Mouse (Mus musculus) layer of hippocampus, adult 9-11 months (tissue): ENCODE results near the gene Rftn1.

Source experiments
- DNase-seq: peaks from one replicate; pipeline ENCODE4 v3.0.0; 2022

Gene Rftn1

DNA sequence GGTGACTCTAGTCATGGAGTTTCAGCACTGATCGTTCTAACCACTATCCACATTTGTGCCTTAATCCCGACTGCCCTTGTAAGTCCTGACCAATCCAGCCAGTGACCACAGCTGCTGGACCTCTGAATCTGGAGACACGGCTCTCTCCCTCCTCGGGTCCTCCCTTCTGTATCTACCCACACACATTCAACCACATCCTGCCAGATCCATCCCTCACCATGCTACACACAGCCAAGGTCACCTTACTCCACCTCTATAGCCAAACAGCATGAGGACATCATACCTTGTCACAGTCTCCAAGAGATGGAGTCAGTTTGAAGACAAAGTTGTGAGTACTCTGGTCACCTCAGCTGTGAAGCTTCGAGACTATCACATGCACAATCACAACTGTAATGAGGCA, 131.1 kb downstream of the Rftn1 start:
- DNase-seq = no peak

DNA sequence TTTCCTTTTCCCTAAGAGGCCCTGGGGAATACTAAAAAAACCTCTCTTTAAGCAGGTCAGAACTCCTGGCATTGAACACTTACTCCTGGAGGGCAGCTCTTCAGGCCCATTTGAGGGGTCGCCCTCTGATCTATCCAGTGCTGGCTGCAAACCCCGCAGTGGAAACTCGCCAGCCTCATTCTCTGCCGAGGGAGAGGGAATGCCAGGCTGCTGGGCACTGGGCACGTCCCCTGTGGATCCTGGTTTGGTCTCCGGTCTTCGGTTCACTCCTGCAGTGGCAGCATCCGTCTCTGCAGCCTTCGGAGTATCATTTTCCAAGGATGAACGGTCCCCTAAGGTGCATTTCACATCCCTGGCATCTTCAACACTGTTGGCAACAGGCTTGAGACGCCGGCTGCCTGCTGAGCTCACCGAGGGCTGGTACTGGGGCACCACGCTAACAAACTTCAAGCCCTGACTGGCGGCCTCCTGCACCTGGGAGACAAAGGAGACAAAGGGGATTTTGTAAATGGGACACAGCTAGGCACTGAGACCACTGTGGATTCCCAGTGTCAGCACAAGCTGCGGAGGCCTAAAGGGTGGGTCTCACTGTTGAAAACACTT, 135.2 kb downstream of the Rftn1 start:
- no peak for DNase-seq

DNA sequence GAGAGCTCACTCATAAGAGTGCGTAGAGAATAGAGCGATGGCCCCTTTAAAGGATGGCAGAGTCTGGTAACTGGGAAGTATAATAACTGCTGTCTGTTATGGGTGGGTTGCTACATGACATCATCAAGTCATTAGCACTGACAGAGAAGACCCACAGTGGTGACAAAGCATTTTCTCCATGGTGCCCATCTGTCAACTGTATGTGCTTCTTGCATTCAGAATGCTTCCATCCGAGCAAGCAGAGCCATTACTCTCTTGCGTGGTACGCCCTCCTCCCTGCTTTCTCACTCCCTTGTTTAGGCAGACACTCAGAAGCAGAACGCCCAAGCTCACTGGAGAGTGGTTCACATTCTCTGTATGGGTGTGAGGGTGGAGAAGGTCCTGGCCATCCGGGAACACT, 135.9 kb downstream of the Rftn1 start:
- peak; percentile 77 for DNase-seq

DNA sequence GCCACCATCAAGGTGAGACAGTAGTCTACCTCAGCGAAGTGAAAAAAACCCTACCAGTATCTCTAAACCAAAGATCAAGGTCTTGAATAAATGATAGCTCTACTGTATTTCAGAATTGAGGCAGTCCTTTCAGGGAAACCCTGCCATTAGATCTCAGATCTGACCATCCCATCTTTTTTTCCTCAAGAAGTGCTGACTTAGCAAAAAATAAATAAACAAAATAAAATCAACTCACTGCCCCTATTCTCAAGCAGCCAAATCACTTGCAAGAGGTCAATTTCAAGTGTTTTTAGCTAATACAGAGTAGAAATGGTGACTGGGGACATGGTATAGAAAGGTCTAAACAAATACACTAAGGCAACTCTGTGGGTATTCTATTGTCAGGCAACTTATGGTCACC, 136.5 kb downstream of the Rftn1 start:
- DNase-seq = no peak

DNA sequence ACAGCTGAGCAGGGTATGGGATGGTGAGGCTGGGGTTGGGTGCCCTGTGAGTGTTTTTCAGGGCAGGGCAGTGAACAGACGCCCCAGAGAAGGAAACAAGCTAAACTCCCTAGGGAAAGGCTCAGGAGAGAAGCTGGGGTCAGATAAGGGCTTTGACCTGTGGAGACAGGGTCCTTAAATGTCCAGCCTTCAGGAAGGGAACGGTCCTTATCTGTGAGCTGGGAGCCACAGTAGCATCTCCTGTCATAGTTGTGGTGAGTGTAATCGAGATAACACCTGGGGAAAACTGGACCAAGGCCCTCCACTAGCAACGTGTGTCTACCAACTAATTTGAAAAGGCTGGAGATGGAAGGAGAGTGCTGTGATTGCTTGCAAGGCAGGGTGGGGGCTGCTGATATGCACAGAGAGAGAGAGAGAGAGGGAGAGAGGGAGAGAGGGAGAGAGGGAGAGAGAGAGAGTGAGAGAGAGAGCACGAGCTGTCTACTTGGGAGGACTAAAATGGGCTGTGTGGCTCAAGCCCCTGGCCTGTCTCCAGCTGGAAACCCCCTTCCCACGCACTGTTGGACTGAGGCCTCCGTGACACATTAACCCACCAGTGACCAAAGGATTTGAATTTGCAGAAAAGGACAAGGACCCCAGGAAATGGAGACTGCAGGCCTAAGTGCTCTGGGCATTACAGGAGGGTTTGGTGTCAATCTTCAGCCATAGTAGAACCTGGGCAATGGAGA, 137.6 kb downstream of the Rftn1 start:
- DNase-seq = no peak

DNA sequence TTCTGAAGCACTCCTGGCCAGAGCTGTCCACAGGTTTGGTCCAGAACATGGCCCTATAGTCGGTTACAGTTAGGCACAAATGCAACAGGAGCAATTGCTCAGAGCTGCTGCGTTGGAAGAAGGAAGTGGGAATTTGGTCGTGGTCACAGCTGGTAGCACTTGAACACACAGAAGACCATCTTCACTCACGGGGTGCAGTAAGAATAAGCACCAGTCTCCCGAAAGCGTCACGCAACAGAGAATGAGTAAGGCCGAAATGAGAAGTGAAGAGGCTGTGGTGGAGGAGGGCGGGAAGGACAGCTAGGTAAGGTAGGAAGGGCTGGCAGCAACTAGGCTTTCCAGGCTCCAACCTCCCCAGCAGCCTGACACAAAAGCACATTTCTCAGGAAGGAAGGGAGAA, 140.0 kb downstream of the Rftn1 start:
- no peak for DNase-seq

DNA sequence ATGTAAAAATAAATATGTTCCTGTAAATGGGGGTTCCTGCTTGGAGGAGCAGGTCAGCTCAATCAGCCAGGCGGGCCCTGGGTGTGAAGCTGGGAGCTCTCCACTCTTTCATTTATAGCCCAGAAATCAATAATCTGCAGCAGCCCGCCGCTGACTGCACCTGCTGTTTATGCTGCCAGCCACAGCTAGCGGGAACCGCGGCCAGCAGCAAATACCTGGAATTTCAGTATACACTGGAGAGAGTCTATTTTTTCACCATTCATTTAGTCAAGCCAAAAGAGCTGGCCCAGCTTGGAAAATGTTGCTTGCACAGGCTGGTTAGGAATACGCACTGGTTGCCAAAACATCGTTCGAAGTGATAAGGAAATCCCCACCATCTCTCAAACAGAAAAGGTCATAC, 142.3 kb downstream of the Rftn1 start:
- no peak for DNase-seq

DNA sequence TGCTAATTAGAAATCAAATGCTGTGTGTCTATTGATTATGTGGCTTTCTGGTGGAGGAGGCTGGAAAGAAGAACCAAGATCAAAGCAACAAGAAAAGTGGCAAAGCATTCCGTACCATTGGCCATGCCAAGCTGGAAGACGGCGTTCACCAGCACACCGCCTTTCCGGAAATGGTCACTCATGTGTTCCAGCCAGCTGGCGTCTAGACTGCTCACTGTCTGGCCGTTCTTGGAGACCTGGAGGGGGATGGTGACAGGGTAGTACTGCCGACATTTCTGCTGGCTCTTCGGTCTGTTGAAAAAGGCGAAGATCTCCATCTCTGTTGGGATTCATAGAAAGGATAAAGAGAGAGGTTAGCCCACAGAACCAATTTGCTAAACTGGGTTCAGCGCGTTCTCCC, 143.3 kb downstream of the Rftn1 start:
- no peak for DNase-seq

DNA sequence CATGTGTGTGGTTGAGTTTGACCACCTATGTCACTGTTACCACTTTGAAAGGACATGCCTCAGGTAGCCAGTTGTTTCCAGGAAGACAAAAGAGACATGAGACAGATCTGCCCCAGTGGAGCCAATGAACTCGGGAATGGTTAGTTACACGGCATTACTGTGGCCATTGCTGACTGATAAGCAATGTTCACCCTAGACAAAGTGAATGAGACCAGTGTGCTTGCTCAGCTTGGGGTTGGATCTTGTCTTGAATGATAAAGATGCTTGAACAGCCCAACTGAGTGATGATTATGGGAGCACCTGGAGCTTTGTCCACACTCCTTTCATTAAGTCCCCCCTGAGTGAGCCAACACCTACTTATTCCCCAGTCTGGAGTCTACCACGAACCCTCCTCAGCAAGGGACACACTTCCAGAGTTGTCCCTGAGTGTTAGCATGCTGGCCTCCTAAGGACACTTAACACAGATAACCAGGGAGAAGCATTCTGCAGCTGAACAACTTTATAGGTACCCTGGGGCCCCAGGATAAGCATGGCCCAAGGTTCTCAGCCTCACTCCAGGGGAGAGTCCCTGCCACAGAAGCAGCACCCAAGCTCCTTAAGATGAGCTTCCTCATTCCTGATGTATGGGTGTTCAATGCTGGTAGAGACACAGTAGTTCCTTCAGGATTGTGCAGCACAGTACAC, 149.6 kb downstream of the Rftn1 start:
- no peak for DNase-seq

DNA sequence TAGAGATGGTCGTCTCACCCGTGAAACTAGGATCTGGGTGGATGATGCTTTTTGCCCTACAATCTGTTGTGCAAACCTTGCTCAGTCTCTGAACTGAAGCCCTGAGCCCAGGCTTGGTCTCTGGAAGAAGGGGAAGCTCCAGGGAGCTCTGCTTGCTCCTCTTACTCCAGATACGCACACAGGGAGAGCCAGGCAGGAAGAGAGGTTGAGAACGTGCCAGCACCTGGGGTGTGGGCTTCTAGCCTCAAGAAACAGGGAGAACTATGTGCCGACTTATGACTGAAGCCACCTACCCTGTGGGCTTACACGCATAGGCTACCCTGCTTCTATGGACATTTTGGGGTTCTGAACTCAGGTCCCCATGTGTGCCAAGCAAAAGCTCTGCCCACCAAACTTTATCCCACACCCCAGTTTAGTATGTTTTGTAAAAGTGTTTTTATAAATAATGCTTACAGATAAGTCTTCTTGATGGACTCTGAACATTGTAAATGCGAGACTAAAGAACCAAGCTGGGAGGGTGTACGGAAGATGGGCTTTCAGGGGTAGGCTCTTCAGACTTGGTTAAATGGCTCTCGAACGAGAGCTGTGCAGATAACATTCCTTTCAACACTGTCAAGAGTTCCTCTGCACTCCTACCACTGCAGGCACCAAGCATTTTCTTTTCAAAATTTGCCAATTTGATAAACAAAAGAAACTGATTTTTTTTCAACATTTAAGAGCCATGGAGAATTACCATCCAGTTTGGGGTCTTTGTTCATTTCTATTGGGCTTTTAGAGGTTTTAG, 152.4 kb downstream of the Rftn1 start:
- no peak for DNase-seq

DNA sequence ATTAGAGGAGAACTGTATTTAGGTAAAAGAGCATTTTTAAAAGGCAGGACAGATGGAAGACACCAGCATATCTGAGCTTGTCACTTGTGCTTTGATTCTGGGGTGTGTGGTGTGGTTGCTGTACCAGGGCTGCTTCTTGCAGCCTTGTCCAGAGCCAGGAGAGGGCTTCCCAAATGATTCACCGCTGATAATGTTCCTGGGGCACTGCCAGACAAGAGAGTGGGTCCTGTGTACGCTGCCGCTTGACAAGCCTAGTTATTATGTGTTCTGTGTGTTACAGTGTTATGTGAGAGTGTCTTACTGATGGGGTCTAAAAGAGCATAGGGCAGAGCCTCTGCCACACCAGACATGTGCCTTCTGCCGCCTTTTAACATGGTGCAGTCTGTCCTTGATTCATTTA, 153.1 kb downstream of the Rftn1 start:
- no peak for DNase-seq

DNA sequence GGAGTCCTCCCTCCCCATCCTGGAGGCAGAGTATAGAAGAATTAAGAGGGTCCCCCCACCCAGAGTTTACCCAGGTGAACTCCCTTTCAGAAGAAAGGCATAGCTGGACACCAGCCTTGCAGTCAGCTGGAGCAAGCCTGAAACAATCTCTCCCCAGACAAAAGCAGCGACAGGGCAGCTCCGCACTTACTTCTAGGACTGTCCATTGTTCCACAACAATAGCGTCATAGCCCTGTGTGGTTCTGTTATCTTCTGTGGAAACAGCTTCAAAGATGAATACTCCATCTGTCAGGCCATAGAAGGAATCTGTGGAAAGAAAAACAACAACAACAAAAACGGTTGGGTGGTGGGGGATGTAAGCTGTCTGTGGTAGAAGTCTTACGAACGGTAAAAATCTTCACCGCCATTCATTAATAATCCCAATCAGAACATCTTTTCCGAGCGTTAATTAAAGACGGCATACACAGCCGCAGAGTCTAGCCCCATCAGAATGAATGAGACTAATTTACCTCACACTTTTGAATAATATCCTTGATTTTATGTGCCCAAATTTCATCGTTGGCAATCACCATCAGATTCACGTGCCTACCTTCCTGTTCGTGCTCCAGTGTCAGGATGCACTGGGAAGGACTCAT, 153.6 kb downstream of the Rftn1 start:
- peak; percentile 59 for DNase-seq

DNA sequence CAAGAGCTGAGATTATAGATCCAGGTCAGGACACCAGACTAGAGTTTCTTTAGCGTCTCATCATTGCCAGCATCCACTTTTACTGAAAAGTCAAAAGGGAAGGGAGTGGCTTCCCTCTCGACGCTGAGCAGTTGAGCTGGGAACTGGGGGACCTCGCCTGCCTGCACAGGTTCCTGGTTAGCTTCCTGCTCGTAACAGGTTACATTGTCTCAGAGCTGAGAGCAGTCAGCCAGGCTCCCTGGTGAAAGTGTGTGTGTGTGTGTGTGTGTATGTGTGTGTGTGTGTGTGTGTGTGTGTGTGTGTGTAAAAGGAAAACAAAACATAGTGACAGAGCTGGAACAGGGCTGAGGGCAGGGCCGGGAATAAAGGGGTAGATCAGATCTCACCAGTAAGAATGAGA, 156.8 kb downstream of the Rftn1 start:
- DNase-seq = no peak

DNA sequence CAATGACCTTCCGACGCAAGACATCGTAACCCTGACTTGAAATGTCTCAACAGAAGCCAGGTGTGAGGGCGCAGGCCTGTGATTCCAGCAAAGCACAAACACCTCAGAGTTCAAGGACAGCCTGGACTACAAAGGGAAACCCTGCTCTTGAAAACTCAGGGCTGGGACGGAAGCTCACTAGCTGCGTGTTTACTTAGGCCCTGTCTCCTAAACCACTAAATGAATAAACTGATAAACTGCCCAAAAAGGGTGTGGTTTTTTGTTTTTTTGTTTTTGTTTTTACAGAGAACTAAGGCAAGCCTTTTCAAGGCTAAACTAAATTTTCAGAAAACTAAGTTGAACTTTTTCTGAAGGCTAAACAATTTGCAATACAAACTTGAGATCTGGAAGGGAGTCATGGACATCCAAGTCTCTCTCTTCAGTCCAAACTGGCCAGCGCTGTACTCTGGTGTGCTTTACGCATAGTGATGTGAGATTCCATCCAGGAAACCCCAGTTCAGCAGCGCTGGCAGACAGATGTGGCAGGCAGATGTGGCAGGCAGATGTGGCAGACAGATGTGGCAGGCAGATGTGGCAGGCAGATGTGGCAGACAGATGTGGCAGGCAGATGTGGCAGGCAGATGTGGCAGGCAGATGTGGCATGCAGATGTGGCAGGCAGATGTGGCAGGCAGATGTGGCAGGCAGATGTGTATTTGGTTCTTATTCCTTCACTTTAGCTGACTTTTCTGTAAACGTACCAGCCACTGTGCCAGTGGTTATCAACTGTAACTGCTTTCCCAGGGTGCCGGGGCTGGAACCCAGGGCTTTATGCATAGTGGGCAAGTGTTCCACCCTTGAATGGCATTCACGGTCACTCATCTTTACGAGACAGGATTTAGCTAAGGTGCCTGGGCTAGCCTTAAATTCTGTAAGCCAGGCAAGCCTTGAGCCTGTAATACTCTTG, 158.7 kb downstream of the Rftn1 start:
- no peak for DNase-seq

DNA sequence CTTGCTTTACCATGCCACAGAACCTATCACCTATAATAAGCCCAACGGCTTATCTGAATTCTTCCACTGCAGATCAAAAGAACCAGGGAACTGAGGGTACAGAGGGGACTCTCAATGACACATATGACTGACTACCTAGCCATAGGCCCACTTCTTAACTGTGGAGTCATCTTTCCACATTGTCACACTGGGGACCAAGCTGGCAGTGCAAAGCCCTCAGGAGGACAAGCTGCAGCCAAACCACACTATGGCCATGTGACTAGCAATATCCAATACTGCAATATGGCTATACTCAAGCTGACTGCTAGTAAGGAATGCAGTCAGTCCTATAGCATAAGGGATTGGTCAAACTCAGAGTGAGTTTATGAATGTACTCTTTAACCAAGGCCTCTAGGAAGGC, 164.8 kb downstream of the Rftn1 start:
- DNase-seq = no peak

DNA sequence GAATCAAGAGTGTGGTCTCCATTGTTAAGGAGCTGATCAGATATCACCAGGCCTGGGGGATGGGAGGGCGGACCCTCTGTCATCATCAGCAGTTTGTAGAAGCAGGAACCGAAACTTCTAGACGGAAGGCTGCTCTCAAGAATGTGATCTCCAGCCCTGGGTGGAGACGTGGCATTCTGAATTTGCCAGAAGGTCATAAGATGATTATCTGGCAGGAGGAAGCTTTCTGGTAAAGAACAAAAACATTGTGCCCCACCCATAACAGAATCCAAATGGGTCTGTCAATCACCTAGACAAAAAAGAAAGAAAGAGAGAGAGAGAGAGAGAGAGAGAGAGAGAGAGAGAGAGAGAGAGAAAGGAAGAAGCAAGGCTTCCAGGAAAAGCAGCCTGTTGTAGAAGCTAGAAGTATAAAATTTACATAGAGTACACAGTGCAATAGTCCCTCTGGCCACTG, 165.3 kb downstream of the Rftn1 start:
- peak; percentile 64 for DNase-seq

DNA sequence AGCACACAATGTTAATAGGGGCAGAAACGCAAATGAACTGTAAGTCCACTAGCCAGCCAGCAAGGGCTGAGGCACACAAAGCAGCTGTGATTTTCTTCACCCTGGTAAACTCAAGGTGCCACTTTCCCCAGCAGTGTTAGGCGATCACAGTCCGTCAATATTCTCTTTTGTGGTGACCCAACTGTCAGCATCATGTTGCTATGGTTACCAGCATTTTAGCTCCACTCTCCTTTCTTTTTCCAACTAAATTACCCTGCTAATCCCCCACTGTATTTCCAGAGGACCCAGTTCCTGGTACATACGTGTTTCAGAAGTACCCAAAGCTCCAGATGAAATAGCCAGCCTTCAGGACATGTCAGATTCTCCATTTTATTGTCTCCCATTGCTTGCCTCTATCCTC, 169.1 kb downstream of the Rftn1 start:
- no peak for DNase-seq

DNA sequence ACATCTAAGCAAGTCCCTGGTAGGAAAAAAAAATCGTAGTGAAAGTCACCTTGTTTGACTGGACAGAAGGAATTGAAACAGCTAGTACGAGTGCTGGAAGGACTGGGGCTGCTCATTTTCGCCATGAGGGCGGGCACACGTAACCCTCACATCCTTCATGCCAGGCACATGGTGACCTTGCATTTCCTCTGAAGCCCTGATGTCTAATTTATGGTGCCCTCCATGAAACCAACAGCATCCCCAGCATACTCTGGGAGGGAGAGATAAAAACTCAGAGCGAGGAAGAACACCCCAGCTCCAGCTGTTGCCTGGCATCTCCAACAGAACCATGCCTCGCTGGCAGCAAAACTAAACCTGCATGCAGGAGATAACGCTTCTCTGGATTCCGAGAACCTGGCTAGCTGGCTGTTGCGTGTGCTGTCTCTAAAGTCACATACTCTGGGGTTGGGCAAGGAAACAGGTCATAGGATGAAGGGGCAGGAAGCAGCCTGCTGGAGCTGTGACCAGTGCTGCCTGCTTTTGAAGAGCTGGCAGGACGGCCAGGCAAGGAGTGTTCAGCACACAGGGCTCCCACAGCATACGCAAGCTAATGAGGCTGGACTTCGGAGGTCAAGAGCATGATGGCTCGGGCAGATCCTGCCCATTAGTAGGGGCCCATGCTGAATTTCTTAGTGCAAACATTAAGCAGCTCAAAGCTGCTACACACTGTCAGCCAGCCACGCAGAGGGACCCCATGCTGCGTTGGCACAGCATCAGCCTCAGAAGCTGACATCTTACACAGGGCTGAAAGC, 170.1 kb downstream of the Rftn1 start:
- no peak for DNase-seq

DNA sequence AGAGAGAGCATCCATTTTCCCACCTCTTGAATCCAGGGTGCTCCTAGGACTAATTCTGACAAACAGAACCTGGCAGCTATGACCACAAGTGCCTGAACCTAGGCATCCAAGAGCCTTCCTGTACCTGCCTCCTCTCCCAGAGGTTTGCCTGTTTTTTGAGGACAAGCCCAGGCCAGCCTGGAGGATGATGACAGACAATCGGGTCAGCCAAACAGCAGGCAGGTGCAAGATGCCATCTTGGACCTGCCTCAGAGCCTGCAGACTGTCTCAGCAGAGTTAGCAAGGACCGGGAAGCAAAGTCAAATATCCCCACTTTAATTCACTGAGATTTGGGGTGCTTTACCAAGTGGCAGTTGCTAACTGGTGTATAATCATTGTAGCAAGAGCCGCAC, 170.7 kb downstream of the Rftn1 start:
- DNase-seq = no peak

DNA sequence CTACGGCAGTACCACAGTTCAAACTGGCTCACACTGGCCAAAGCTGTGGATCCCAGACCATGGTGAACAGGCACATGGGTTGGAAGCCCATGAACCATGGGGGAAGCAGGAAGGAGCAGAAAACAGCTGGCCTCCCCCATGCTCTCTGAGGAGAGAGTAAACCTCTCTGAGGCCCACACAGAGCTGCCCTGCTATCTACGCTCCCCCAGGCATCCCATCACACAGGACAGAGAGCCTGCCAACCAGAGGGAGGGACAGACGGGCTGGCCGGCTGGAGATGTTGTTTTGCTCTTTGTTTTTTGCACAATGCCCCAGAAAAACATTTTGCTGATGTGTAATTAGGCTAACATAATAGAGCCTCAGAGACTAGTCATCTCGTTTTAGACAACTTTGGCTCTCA, 171.4 kb downstream of the Rftn1 start:
- peak; percentile 80 for DNase-seq

DNA sequence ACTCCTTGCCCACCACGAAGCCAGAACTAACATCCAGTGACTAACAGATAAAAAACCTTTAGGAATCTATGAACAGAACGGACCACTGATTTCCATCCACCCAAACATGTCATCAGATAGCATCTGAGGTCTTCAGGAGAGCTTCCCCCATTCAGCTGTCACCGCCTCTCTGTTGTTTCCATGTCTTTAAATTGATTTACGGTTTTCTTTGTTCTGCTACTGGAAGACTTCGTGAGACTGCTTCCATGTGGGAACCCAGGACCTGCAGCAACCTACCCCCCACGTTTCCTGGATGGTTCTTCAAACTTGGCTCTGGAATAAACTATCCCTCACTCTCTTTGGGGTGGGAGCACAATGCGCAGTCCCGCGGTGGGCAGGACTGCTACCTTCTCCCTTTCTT, 175.8 kb downstream of the Rftn1 start:
- no peak for DNase-seq
